Mouse (Mus musculus) liver, embryonic 14.5 days (tissue): ENCODE results near the gene Caly. TPM values are rescaled to one million over a fixed set of nuclear protein-coding genes. Genes with fewer than 3 reads are reported as not detected.
A peak's percentile ranks its signal among the peaks of the same experiment; 100 is the strongest.

Source experiments
- ATAC-seq: fragments of 200-750 bp; cut with Nextera tagmentation; 2 replicates; pipeline ENCODE4 v1.8.0; 2017; ENCODE audit warnings: moderate number of reproducible peaks, mild to moderate bottlenecking, moderate library complexity; ENCODE audit not compliant: insufficient read depth
- DNase-seq, 3 experiments: peaks; one replicate each; pipeline ENCODE4 v3.0.0-alpha.2; 2012 to 2013; ENCODE audit warnings: low read depth in 3 of 3, low spot score in 3 of 3
- H3K27ac ChIP-seq: fragments of 300-500 bp; sonication (generic); 2 replicates; pipeline ENCODE4 v1.5.1; 2014; ENCODE audit warnings: moderate library complexity, mild to moderate bottlenecking, control low read depth, inconsistent platforms
- H3K27me3 ChIP-seq: fragments of 300-500 bp; sonication (generic); 2 replicates; pipeline ENCODE4 v1.6.1; 2014; ENCODE audit warnings: mild to moderate bottlenecking, low read length, moderate library complexity; ENCODE audit not compliant: control insufficient read depth, insufficient read depth
- H3K36me3 ChIP-seq: fragments of 300-500 bp; sonication (generic); replicated peaks from 2 replicates; pipeline ENCODE4 v1.6.1; 2014; ENCODE audit warnings: low read depth; ENCODE audit not compliant: control insufficient read depth, insufficient read depth
- H3K4me1 ChIP-seq, 2 experiments: fragments of 200-500 bp in 1 of 2; fragments of 300-500 bp in 1 of 2; sonication (generic) in 1 of 2; replicated peaks; 2 replicates each; pipeline ENCODE4 v1.6.1; 2012 to 2014; ENCODE audit warnings: antibody characterized with exemption in 1 of 2, inconsistent platforms in 1 of 2, low read length in 1 of 2; ENCODE audit not compliant: control insufficient read depth in 2 of 2, insufficient read depth in 2 of 2
- H3K4me2 ChIP-seq: fragments of 300-500 bp; sonication (generic); 2 replicates; pipeline ENCODE4 v1.6.1; 2014; ENCODE audit warnings: low read depth, mild to moderate bottlenecking, control low read depth, moderate library complexity
- H3K4me3 ChIP-seq, 2 experiments: fragments of 200-500 bp in 1 of 2; fragments of 300-500 bp in 1 of 2; sonication (generic) in 1 of 2; 2 replicates each; pipeline ENCODE4 v1.5.1; 2012 to 2014; ENCODE audit warnings: low read depth in 2 of 2, low read length in 2 of 2, mild to moderate bottlenecking in 2 of 2, control low read depth in 1 of 2, inconsistent platforms in 1 of 2, moderate library complexity in 1 of 2; ENCODE audit not compliant: insufficient read depth in 1 of 2
- H3K9ac ChIP-seq: fragments of 300-500 bp; sonication (generic); replicated peaks from 2 replicates; pipeline ENCODE4 v1.6.1; 2014; ENCODE audit warnings: mild to moderate bottlenecking, control low read depth, moderate library complexity
- H3K9me3 ChIP-seq: fragments of 300-500 bp; sonication (generic); 2 replicates; pipeline ENCODE4 v1.6.1; 2016; ENCODE audit warnings: low read length, mixed read lengths; ENCODE audit not compliant: control insufficient read depth
- CTCF ChIP-seq: IDR thresholded peaks from 2 replicates; pipeline ENCODE4 v1.5.1; 2016; ENCODE audit warnings: antibody characterized with exemption, low read depth, control low read depth
- EP300 ChIP-seq: IDR thresholded peaks from 2 replicates; pipeline ENCODE4 v1.6.1; 2016; ENCODE audit warnings: antibody characterized with exemption, low read depth
- WGBS: fragments of 180-500 bp; shearing (Covaris S2); extraction: QIAGEN DNeasy Blood & Tissue Kit; methylation state at CpG from one replicate; pipeline ENCODE4 v1.1.7; 2014; ENCODE audit not compliant: insufficient replicate concordance; 5-methylcytosine and 5-hydroxymethylcytosine counted together
- polyA plus RNA-seq, 2 experiments: library from polyadenylated mRNA; depleted of rRNA in 1 of 2; stranded (reverse) in 1 of 2; unstranded in 1 of 2; fragments of >200 nt; fragmentation: Nextera tagmentation in 1 of 2; extraction: Ambion mirVana in 1 of 2; gene quantifications; 2 replicates each; pipeline versions ENCODE4 v1.2.1 to v1.2.3; 2012 to 2014

The Caly gene
- polyA plus RNA-seq, 2 experiments, result not detected

DNA sequence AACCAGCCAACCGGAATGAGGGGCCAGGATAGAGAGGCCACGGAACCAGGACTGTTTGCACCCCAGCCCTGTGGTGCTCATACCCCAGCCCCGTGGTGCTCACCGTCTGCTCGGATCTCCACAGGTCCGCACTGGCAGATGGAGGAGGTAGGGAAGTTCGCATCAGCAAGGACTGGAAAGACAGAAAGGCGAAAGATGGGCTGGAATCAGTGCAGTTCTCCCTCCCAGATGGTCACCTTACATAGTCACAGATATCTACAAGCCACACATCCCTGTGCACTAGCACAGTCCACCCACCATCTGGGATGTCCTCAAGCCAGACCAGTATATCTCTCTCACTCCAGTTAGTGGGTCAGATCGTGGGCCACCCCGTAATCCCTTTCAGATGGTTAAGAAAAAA lies 19.1 kb upstream of the Caly start:
- DNase-seq (no peak), ATAC-seq (no peak)
- Histone ChIP-seq H3K27ac (no peak overlapping the region), H3K9me3 (no peaks in the 10 kb centered on the region), H3K4me2 (peak overlapping the region; percentile 79), H3K4me3 (peak overlapping the region in 1 of 2 experiments; percentile 51; a peak in 1 of 4 replicates), H3K9ac (no peak overlapping the region), H3K27me3 (no peaks in the 10 kb centered on the region), H3K4me1 (peaks cover 0 to 6% of the 10 kb centered on the region in 2 experiments; a peak in 2 of 4 replicates), H3K36me3 (no peaks in the 10 kb centered on the region)
- 66% methylated on average over 10 of the region's 10 CpGs for WGBS
- TF ChIP-seq CTCF (no peak), EP300 (no peak)

DNA sequence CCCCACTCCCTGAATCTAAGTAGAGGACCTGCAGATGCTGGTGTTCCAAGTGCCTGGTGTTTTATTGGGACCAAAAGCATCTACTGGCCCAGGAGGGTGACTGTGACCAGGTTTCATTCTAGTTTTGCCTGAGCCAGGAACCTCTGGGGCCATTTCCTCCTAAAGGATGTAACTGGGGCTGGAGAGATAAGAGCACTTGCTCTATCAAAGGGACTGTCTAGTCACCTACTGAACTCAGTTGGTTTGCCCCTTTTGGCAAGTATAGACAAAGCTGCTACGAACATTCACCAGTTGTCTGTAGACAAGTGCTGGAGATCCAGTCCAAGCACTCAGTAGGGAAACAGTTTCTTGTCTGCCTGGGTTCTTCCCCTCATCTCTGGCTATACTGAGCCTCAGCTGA lies 16.1 kb upstream of the Caly start:
- no peak for TF ChIP-seq CTCF
- DNase-seq, result no peak

GRCm38 (mm10) chr7:140096055-140096454 lies 13.7 kb upstream of the Caly start:
- no peak for ATAC-seq
- H3K36me3 ChIP-seq, result no peaks in the 10 kb centered on the region

More for the DNA sequence above, 16.1 kb upstream of the Caly start:
- Histone ChIP-seq H3K4me2 (no peak overlapping the region), H3K4me3 (no peak overlapping the region), H3K4me1 (peaks cover 0 to 6% of the 10 kb centered on the region in 2 experiments; a peak in 2 of 4 replicates), H3K36me3 (no peaks in the 10 kb centered on the region), H3K9ac (no peak overlapping the region), H3K9me3 (no peaks in the 10 kb centered on the region), H3K27ac (no peak overlapping the region), H3K27me3 (no peaks in the 10 kb centered on the region)
- WGBS, result 17% methylated on average over 1 of the region's 1 CpGs
- ATAC-seq, result no peak

DNA sequence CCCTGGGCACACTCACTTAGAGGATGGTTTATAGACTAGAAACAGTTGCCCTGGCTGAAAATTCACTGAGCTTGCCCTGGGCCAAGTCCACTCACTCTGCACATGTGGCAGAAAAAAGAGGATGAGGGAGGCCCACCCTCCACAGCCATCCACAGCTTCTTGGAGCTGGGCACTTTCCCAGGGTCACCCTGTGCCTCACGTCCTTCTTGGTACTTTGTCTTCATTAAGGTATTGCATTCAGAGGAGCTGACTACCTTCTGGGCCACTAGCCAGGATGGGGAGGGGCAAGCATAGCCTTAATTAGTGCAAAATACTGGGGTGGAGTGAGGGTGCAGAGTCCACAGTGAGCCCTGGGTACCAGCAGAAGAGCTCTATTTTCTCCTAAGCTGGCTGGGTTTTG lies 13.2 kb upstream of the Caly start:
- WGBS, result 41% methylated on average over 1 of the region's 1 CpGs
- Histone ChIP-seq H3K4me3 (no peak overlapping the region), H3K36me3 (no peaks in the 10 kb centered on the region), H3K27me3 (no peaks in the 10 kb centered on the region), H3K9me3 (no peaks in the 10 kb centered on the region), H3K27ac (no peak overlapping the region), H3K4me1 (no peaks in the 10 kb centered on the region), H3K9ac (no peak overlapping the region), H3K4me2 (no peak overlapping the region)
- ATAC-seq, result no peak
- DNase-seq, result no peak
- TF ChIP-seq EP300, result no peak
- TF ChIP-seq CTCF, result no peak

More at GRCm38 (mm10) chr7:140096055-140096454, 13.7 kb upstream of the Caly start:
- H3K4me1 ChIP-seq, result no peaks in the 10 kb centered on the region
- no peak overlapping the region for H3K27ac ChIP-seq
- H3K27me3 ChIP-seq, result no peaks in the 10 kb centered on the region
- no peak overlapping the region for H3K4me2 ChIP-seq
- DNase-seq, result no peak
- TF ChIP-seq EP300 (no peak), CTCF (no peak)
- H3K9me3 ChIP-seq, result no peaks in the 10 kb centered on the region
- no peak overlapping the region for H3K4me3 ChIP-seq
- H3K9ac ChIP-seq, result no peak overlapping the region

DNA sequence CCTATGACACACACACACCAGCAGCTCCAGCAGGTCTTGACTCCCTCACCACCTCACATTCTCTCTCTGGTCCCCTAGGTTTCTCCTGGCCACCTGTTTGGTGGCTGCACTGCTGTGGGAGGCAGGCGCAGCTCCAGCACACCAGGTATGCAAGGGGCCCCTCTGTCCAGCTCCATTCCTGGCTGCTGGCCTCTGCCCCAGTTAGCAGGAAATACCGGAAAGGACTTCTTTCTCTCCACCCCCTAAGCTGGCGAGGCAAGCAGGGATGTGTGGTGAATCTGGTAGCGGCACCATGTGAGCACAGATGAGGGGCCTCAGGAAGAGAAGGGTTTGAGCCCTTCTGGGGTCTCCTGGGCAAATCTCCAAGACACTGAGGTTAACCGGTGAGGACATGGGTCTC lies 12.6 kb upstream of the Caly start:
- 56% methylated on average over 5 of the region's 5 CpGs for WGBS
- Histone ChIP-seq H3K4me3 (no peak overlapping the region), H3K9ac (no peak overlapping the region), H3K27me3 (no peaks in the 10 kb centered on the region), H3K36me3 (no peaks in the 10 kb centered on the region), H3K4me1 (no peaks in the 10 kb centered on the region), H3K27ac (no peak overlapping the region), H3K4me2 (no peak overlapping the region), H3K9me3 (no peaks in the 10 kb centered on the region)
- no peak for TF ChIP-seq EP300
- no peak for TF ChIP-seq CTCF
- DNase-seq (no peak), ATAC-seq (no peak)
